Mouse (Mus musculus): ENCODE data around the gene Tekt2.

Gene Tekt2

DNA sequence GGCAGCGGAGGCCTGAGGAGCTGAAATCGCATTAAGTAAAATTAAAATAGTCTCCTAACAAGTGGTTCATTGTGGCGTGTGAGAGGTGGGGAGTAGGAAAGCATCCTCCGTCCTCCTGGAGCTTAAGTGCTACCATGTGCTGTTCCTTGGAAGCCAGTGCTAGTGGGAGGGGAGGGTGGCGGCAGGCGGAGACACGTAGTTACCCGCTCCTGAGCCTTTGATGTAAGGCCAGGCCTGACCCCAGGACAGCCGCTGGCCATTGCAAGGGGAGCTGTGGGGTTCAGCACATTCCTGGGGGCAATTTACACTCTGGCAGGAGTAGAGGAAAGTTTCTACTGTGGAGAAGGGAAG, 46.9 kb downstream of the Tekt2 start:
- in situ Hi-C loops (cut with MboI; ENCODE audit: unreplicated experiment in 2 of 2) = no loop called here

DNA sequence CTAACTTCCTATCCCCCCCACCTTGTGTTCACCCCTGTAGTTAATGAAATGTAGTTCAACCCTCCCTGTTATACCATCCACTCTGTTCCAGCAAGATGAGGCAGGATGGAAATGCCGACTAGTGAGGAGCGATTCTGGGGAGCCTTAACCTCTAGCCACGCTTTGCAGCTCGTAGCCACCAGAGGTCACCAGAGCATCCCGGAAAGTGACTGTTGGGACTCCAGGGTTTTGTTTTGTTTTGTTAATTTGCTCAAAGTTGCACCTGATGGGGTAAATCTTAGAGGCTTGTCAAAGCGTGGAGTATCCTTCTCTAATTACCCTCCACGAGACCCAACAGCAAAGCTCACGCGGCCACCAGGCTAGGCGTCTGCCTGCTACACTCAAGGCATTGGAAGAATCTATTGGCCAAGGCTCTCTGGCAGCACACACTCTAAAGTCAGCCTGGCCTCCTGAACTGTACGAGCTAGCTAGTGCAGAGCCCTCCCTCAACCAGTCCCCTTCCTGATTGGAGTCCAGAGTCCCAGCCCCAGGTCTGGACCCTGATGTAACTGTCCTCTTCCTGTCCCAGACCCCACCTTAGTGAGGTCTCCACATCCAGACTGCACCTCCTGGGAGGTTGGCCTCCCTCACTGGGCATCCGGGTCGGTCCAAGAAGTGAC, 47.5 kb downstream of the Tekt2 start:
- in situ Hi-C loops (cut with MboI; ENCODE audit: unreplicated experiment in 2 of 2) = no loop called here

DNA sequence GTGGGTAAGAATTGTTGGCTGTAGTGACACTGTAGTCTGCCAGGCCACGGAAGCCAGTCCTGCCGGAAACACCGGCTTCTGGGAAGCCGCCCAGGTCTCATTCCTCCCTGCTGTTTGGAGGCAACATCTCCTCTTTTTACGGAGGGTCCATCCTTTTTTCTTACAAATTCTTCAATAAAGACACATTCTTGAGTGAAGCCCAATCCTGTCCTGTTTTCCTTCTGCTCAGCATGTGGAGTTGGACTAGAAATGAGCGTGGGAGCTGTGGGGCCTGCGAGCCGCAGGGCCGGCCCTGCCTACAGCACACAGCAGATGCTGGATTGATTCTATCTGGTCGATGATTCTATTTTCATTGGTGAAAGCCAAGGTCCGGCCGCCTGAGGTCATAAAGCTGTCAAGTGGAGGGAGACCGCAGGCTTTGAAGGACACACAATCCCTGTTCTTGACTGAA, 49.8 kb downstream of the Tekt2 start:
- in situ Hi-C loops (cut with MboI; ENCODE audit: unreplicated experiment in 2 of 2) = no loop called here

DNA sequence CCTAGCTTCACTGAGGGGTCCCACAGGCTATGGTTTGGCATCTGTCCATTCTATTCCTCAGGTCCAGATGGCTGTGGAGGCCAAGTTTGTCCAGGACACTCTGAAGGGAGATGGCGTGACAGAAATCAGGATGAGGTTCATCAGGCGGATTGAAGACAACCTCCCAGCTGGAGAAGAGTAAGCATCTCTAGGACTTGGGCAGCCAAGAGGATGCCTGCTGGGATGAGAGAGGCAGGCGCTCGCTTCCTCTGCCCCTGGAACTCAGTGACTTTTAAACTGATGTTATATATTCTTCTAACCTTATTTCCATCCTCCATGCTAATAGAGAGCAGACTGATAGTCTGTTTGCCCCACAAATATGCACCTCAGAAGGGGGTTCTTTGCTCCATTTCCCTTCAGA, 50.4 kb downstream of the Tekt2 start:
- in situ Hi-C loops (cut with MboI; ENCODE audit: unreplicated experiment in 2 of 2) = no loop called here

DNA sequence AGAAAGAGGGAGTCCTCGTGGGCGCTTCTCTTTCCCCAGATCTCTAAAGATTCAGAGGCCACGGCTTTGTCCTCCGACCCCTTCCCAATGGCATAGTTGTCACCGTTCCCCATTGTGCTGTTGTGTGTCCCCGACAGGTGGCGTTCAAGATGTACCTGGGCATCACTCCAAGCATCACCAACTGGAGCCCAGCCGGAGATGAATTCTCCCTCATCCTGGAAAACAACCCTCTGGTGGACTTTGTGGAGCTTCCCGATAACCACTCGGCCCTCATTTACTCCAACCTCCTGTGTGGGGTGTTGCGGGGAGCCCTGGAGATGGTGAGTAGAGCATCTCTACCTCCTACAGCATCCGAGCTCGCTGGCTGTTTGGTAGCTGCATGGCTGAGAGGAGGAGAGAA, 51.7 kb downstream of the Tekt2 start:
- in situ Hi-C loops (cut with MboI; ENCODE audit: unreplicated experiment in 2 of 2) = loop anchor here in 1 of 2 experiments (5.0 to 25.0 kb wide), 2 partner anchors 34 to 186 kb away; partner anchors contain the start of gene Lsm10

All from v-Abl transformed pro-B cells (cell line).